Mouse (Mus musculus) ES-E14 (cell line): ENCODE data around the gene Tm2d3.

ENCODE experiments used
- CHD2 ChIP-seq: IDR thresholded peaks from 2 replicates; pipeline ENCODE4 v1.6.1; 2014; ENCODE audit warnings: mild to moderate bottlenecking, low read depth, low read length, inconsistent platforms
- HCFC1 ChIP-seq: IDR thresholded peaks from 2 replicates; pipeline ENCODE4 v1.6.1; 2012; ENCODE audit warnings: low read length, inconsistent platforms, borderline replicate concordance; ENCODE audit not compliant: insufficient read depth
- MAFK ChIP-seq: IDR thresholded peaks from 2 replicates; pipeline ENCODE4 v1.6.1; 2014; ENCODE audit warnings: mild to moderate bottlenecking, low read depth, low read length, inconsistent platforms; ENCODE audit not compliant: insufficient read depth
- ZC3H11A ChIP-seq: IDR thresholded peaks from 2 replicates; pipeline ENCODE4 v1.6.1; 2012; ENCODE audit warnings: low read depth, mild to moderate bottlenecking, inconsistent platforms, low read length, borderline replicate concordance
- ZNF384 ChIP-seq: IDR thresholded peaks from 2 replicates; pipeline ENCODE4 v1.6.1; 2012; ENCODE audit warnings: low read depth, low read length, inconsistent platforms

GRCm38 (mm10) chr7:65667491-65667890 lies 23.5 kb upstream of the Tm2d3 start:
- TF ChIP-seq HCFC1: no peak
- TF ChIP-seq ZNF384: no peak
- TF ChIP-seq MAFK: no peak
- no peak for TF ChIP-seq ZC3H11A
- TF ChIP-seq CHD2: no peak
